Mouse (Mus musculus): ENCODE measurements around the gene Ube2r2.

DNA sequence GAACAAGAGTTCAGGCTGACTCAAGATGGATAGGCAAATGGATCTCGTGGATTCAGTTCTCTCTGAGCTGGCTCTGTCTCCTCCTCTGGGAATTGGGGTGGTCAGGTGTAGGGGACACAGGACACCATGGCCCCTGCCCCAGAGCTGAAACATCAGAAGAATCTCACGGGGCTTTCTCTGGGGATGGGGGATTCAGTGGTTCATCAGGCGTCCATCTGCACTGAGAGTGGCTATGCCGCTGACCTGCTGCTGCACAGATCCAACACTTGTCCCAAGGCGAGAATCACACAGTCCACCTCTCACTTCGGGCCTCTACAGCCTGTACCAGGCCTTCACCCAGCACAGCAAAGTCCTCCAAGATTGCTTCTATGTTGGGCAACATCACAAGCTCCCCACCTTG, 20.5 kb upstream of the Ube2r2 start:
- TF ChIP-seq CTCF (IDR thresholded peaks at IDR 0.05; ENCODE audit: insufficient read depth, low read length): no peak
- TF ChIP-seq POLR2A (IDR thresholded peaks at IDR 0.05; ENCODE audit: borderline replicate concordance, extremely low read depth, low read depth, low read length): no peak
